Mouse (Mus musculus) activated CD4-positive, CD25-positive, alpha-beta regulatory T cell (primary cell): ENCODE data around the gene Cyp4v3. TPM values are rescaled to one million over a fixed set of nuclear protein-coding genes. Genes with fewer than 3 reads are reported as not detected.

Experiments used
- polyA plus RNA-seq, 2 experiments: library from polyadenylated mRNA; unstranded; fragments of 100-300 nt; shearing (Covaris generic); gene quantifications; one replicate each; pipeline ENCODE4 v1.2.1; 2017

Cyp4v3 gene
- polyA plus RNA-seq: 10 to 100 TPM in 1 of 2 experiments, 1 to 10 TPM in 1; 8.1 to 11.2 TPM

DNA sequence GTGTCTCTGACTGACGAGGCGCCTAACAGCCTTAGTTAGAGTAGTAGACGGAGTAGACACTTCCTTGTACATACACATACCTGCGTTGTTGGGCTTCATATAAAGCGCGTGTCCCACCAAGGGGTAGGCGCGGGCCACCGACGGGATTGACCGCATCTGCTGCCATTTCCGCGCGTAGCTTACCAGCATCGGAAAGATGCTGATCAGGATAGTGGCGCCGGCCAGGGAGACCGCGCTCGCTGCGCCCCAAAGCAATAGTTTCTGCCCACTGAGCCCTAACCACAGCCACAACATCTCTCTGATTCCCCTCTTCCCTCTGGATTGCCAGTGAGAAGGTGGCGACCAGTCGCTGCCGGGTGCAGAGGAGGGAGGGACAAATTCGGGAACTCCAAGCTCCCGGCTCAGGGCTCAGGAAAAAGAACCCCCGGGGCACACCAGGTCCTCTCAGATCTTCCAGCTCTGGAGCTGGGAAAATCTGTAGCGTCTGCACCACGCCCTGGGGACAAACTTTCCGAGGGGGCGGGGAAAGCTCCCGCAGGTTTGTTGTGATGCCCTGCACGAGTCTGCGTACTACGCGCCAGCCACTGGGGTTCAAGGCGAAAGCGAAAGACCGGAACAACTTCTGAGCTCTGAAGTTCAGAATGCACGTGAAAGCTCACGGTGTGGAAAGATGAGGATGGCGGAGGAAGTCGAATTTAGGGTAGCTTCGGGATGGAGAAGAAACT, at the start of gene Cyp4v3:
Cyp4v3 (minus strand) TSS at position 532 of the 725 bp plus-strand sequence.

DNA sequence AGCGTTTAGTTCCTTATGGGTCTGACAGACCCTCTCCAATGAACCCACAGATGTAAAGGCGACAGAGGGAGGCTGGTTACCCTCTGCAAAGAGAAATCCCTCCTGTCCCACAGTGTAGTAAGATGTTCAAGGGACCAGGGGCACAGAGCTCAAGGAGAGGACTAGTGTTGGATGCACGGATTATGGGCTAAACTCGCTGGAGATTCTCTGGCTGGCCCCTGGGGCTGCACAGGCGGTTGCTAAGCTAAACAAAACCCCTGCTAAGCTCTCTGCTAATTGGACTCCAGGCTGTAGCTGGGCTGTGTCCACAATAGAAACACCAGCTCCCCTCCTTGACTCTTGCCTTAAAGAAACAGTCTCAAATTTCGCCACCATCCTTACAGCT, 48.9 kb upstream of the Cyp4v3 start, which contains the start of gene Fam149a:
Fam149a (minus strand) TSS at position 329 of the 385 bp plus-strand sequence.

DNA sequence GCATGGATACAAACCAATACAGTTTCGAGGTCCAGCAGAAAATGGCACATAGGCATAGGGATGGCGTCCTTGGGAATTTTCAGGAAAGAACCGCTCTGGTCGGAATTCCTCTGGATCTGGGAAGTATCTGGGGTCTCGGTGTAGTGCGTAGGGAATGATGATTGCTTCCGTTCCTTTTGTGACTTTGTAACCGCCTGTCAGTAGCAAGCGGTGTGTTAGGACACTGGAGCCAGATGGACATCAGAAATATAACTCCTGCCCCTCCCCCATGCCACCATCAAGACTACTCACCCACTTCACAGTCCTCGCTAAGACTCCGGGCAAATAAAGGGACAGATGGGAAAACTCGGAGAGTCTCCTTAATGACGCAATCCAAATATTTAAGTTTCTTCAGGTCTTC, 24.6 kb downstream of the Cyp4v3 start, which contains the start of gene Gm45753:
Gm45753 (minus strand) TSS at position 101 of the 400 bp plus-strand sequence.

DNA sequence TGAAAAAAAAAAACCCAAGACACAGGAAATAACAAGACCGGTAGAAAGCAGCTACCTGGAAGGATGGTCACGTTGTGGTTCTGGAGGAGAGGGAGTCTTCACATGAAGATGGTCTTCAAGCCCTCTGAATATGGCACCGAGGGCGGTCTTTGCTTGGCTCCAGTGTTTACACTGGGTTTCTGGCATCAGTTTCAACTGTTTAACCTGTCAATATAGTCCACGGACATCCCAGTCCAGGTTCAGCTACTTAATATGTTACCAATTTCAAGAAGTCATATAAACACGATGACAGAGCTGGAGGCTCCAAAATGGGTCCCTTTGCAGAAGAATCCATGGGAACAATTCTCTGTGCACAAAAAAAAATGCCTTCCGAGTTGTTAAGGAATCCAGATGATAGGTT, 38.3 kb downstream of the Cyp4v3 start, which contains the start of gene Klkb1:
Klkb1 (minus strand) TSS at position 173 of the 400 bp plus-strand sequence.

DNA sequence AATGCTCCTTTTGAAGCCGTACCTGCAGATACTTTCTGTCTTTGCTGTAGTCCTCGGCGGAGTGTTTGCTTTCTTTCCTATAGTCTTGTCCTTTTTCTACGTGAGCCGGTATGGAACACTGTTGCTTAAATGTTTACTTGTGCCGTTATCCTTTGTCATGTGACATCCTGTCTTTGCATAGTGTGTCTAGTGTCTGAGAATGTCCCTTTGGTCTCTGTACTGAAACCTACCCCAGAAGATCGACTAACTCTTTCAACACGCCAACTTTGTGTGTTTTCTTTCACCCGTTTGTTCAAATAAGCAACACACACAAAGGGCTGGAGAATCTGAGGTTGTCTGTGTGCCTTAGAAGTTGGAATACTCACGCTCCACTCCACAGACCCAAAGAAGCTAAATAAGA, 71.1 kb downstream of the Cyp4v3 start, which contains the start of gene F11:
F11 (minus strand) TSS at position 112 of the 400 bp plus-strand sequence.

Other genes with a start within 250 kb of the Cyp4v3 start
- gene F11, start 71.2 kb downstream of the Cyp4v3 start, polyA plus RNA-seq: under 1 TPM in 1 of 2 experiments, not detected in 1; 0.10 TPM
- gene Klkb1, start 38.4 kb downstream of the Cyp4v3 start, polyA plus RNA-seq: under 1 TPM; 0.07 to 0.29 TPM
- not detected for gene Gm45753, start 24.8 kb downstream of the Cyp4v3 start, polyA plus RNA-seq
- gene Fam149a, start 49.1 kb upstream of the Cyp4v3 start, polyA plus RNA-seq: under 1 TPM in 1 of 2 experiments, not detected in 1; 0.28 TPM
- under 1 TPM in 1 of 2 experiments, not detected in 1; 0.07 TPM for gene Tlr3, start 77.9 kb upstream of the Cyp4v3 start, polyA plus RNA-seq
- gene Sorbs2, start 174.6 kb upstream of the Cyp4v3 start, polyA plus RNA-seq: 1 to 10 TPM in 1 of 2 experiments, not detected in 1; 1.6 TPM